Mouse (Mus musculus): Measurements from ENCODE around the gene Lsm2. TPM values are rescaled to one million over a fixed set of nuclear protein-coding genes. Genes with fewer than 3 reads are reported as not detected.
"Not testable (repeated sequence)": the region's sequence is repeated elsewhere in the genome, so short reads cannot be mapped to it uniquely, and the experiment has no call there.

The Lsm2 gene
- 10 to 100 TPM; 25.4 to 27.2 TPM for total RNA-seq (2021)

DNA sequence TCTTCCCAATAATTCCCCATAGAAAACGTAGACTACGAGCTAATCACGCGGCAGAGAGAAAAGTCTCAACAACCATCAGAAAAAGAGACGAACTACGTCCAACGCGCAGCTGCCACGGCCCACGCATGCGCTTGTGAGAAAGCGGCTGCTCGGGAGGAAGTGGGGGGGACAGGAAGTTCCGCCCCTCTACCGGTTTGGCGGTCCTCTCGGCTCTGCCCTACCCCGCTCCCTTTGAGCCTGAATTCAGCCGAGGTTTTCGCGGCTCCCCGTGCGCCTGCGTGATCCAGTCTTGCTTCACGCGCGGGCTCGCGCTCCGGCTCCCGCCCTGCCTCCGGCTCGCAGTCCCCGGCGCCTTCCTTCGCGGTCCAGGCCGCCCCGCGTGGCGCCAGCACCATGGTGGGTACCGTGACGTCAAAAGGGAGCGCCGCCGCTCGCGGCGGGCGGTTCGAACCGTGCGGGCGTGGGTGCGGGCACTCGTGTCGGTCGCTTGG is at the start of gene Lsm2:
TSS of gene Lsm2 (plus strand) at position 173 of the 491 bp plus-strand sequence.
- intact Hi-C loops (cut with DNase I) = no loop called here
- peak; percentile 88 to 94 for DNase-seq (ENCODE audit: extremely low spot score in 1 of 2, low spot score in 2 of 2)

DNA sequence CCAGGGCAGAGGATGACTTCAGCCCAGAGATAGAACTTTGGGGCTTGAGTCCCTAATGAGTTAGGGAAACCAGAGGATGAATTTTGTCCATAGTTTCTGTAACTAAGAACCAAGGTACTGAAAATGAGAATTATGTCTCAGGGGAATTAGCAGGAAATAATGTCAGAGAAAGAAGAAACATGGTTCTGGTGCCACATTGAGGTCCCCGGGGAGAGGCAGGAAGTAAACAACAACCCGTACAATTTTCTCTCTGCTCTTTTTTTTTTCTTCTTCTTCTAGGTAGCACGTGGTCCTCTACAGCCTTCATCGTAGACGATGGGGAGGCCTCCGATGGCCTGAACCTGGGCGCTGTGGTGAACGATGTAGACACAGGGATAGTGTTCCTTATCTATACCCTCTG is 49.4 kb upstream of the Lsm2 start:
- intact Hi-C loops (cut with DNase I) = no loop called here
- DNase-seq (ENCODE audit: extremely low spot score in 1 of 2, low spot score in 2 of 2) = no peak

DNA sequence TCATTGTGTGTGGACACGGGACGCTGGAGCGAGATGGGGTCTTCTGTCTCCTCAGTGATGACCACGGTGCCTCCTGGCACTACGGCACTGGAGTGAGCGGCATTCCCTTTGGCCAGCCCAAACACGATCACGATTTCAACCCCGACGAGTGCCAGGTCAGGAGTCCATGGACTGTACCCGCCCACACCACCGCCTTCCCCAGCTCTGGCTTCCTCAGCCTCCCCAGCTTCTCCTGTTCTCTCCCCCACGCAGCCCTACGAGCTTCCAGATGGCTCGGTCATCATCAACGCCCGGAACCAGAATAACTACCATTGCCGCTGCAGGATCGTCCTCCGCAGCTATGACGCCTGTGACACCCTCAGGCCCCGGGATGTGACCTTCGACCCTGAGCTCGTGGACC is 47.6 kb upstream of the Lsm2 start:
- intact Hi-C loops (cut with DNase I) = no loop called here
- DNase-seq (ENCODE audit: extremely low spot score in 1 of 2, low spot score in 2 of 2) = no peak

DNA sequence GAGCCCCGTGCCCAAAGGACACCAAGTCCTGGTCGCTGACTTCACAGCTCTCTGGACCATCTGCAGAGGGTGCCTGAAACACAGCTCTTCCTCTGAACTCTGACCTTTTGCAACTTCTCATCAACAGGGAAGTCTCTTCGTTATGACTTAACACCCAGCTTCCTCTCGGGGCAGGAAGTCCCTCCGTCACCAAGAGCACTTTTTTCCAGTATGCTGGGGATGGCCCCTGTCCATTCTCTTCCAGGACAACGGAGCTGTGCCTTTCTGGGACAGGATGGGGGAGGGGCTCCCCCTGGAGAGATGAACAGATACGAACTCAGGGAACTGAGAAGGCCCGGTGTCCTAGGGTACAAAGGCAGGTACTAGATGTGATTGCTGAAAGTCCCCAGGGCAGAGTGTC is 46.8 kb upstream of the Lsm2 start:
- intact Hi-C loops (cut with DNase I) = no loop called here
- no peak for DNase-seq (ENCODE audit: extremely low spot score in 1 of 2, low spot score in 2 of 2)

DNA sequence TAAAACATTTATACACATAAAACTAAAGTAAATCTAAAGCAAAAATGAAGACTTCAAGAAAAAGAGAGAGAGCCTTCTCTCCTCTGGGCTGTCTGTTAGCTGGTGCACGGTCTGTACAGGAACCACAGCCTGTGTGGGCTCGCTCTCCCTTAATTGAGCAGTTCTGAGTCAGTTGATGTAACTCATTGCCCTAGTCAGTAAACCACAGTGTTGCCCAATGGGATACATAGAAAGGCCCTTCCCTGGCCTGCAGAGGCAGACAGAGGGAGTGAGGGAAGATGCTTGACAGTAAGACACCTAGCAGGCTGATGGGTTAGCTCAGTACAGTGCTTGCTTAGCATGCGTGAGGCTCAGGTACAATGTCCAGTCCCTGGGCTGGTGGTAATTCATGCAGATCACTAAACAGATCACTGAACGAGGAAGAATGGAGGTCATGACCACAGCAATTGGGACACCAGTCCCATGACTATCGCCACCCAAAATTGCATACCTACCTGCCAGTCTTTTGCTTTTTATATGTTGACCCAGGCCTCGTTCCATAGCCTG is 43.6 kb upstream of the Lsm2 start:
- intact Hi-C loops (cut with DNase I) = no loop called here
- no peak for DNase-seq (ENCODE audit: extremely low spot score in 1 of 2, low spot score in 2 of 2)

DNA sequence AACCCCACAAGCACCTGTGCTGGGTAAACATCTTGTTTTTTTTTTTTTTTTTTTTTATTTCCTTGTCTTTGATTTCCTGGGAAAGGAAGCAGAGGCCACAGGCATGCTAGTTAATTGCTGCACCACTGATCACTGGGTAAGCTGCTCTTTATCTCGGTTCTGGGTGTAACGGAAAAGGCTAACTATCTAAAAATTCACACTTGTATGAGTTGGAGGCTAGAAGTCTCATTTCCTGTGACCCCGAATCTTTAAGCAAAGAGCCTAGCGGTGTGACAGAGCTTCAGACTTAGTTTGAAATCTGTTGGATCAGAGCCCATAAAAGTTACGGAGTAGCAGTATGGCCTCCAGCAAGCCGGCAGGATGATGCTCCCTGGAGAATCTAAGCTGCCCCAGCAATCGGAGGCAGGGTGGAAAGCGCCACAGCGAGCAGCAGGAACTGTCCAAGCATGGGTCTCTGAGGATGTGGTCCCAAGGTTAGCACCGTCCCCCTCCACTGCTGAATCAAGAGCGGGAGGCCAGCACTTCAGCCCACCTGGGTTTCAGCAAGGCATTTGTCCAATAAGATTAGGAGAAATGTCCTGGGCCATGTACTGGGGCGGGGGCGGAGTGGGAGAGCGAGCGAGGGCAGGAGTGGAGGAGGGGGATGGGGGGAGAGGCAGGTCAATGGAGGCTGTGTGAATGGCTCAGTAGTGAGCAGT is 40.2 kb upstream of the Lsm2 start:
- no peak for DNase-seq (ENCODE audit: extremely low spot score in 1 of 2, low spot score in 2 of 2)
- intact Hi-C loops (cut with DNase I) = no loop called here

DNA sequence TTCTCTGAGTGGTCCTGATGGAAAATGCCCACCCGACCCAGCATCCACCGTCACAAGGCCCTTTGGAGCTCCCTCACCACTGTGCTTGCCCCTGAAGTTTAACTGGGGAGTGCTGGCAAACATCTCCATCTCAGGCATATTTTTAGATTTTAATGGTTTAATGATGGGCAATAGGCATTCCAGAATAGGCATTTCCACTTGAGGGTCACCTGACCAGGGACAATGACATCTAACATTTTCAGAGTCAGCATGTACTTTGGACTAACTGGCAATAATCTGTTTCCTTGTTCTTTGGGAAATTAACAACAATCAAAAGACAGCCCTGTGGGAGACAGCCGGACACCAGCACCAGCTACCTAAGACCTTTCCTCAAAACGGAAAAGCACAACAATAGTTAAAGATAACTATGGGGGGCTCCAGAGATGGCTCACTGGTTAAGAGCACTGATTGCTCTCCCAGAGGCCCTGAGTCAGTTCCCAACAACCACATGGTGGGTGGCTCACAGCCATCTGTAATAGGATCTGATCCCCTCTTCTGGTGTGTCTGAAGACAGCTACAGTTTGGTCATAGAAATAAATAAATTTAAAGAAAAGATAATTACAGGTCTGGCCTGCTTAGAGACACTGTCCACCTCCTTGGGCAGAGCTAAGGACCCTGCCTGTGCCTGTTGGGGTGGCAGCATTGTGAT is 38.4 kb upstream of the Lsm2 start:
- DNase-seq (ENCODE audit: extremely low spot score in 1 of 2, low spot score in 2 of 2) = no peak
- intact Hi-C loops (cut with DNase I) = no loop called here

DNA sequence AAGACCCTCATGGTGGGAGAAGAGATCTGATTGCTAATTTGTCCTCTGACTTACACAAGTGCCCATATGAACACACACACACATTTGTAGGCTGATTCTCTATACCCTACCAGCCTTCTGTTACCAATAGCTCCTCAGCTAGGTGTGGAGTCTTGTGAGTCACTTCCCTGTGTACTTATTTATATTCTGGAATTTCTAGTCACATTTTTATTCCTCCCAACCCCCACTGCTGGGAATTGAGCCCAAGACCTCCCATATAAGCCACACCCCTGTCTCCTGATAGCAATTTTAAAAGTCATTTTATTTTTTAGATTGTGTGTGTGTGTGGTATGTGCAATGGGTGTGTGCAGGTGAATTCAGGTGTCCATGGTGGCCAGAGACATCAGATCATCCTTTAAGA is 37.3 kb upstream of the Lsm2 start:
- intact Hi-C loops (cut with DNase I) = no loop called here
- no peak for DNase-seq (ENCODE audit: extremely low spot score in 1 of 2, low spot score in 2 of 2)

DNA sequence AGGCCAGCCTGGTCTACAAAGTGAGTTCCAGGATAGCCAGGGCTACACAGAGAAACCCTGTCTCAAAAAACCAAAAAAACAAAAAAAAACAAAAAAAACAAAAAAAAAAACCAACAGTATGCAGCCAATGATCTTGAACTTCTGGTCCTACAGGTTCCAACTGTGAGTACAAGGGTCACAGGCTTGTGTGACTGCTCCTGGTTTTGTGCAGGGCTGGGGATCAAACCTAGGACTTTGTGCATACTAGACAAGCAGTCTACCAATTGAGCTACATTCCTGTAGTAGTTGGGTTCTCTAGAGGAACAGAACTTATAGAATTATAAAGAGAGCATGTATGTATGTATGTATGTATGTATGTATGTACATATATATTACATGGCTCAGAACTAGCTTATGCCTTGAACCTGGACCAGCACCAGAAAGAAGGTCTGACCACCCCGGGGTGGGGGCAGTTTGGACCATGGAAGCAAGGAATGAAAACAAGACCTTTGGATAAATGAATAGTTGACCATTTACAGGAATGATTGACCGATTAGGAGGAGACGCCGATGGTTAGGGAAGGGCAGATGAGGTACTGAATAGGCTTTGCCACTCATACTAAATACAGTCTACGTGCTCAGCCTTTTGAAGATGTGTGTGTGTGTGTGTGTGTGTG is 35.0 kb upstream of the Lsm2 start:
- intact Hi-C loops (cut with DNase I) = loop anchor here (5.0 kb wide), 1 partner anchor 89 kb away; no protein-coding TSS in a partner anchor
- DNase-seq (ENCODE audit: extremely low spot score in 1 of 2, low spot score in 2 of 2) = no peak

DNA sequence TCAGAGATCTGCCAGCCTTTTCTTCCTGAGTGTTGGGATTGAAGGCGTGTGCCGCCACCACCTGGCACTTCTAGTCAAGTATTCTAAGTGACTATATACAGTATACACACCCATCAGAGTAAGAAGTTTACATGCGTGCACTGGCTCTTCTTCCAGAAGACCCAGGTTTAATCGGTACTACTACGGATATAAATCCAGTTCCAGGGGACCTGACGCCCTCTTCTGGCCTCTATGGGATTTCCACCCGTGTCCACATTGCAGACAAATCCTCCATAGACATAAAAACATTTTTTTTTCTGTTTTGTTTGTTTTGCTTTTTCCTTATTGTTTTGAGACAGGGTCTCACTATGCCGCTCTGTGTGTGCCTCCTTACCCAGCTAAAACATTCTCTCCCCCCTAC is 34.1 kb upstream of the Lsm2 start:
- no peak for DNase-seq (ENCODE audit: extremely low spot score in 1 of 2, low spot score in 2 of 2)
- intact Hi-C loops (cut with DNase I) = loop anchor here (5.0 kb wide), 1 partner anchor 90 kb away; no protein-coding TSS in a partner anchor

DNA sequence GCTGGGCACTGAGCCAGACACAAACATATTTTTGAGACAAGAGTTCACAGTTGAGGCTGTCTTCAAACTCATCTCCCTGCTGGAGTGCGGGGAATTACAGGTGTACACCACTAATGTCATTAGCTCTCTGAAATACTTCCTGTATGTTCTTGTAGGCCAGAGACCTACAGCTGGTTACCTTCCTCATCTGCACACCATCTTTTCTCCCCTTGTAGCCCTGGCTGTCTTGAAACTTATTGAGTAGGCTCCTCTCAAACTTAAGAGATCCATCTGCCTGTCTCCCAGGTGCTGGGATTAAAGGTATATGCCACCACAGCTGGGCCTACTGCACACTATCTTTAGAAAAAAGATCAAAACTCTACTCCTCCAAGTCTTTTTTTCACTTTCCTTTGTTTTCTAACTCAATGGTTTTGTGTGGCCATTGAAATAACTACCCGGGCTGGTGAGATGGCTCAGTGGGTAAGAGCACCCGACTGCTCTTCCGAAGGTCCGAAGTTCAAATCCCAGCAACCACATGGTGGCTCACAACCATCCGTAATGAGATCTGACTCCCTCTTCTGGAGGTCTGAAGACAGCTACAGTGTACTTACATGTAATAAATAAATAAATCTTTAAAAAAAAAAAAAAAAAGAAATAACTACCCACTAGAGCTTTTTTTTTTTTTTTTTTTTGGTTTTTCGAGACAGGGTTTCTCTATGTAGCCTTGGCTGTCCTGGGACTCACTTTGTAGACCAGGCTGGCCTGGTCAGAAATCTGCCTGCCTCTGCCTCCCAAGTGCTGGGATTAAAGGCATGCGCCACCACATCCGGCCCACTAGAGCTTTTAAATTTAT is 32.7 kb upstream of the Lsm2 start:
- not testable (repeated sequence) for DNase-seq (ENCODE audit: extremely low spot score in 1 of 2, low spot score in 2 of 2)
- intact Hi-C loops (cut with DNase I) = loop anchor here (5.0 kb wide), 1 partner anchor 92 kb away; no protein-coding TSS in a partner anchor

DNA sequence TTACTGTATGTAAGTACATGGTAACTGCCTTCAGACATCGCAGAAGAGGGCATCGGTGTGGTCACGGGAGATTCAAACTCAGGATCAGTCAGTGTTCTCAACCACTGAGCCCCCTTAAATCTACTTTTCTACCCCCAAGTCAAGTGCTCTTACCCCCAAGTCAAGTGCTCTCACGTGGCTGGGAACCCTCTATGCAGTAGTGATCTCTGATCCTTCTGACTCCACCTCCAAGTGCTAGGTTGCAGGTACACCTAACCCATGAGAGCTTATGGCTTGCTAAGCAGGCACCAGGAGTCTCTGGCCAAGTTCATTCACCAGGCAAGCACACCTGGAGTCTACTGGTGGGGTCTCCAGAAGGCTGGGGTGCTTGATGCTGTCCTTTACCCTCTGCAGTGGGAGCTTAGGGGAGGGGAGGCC is 32.1 kb upstream of the Lsm2 start:
- intact Hi-C loops (cut with DNase I) = loop anchor here (5.0 kb wide), 1 partner anchor 92 kb away; no protein-coding TSS in a partner anchor
- no peak for DNase-seq (ENCODE audit: extremely low spot score in 1 of 2, low spot score in 2 of 2)

DNA sequence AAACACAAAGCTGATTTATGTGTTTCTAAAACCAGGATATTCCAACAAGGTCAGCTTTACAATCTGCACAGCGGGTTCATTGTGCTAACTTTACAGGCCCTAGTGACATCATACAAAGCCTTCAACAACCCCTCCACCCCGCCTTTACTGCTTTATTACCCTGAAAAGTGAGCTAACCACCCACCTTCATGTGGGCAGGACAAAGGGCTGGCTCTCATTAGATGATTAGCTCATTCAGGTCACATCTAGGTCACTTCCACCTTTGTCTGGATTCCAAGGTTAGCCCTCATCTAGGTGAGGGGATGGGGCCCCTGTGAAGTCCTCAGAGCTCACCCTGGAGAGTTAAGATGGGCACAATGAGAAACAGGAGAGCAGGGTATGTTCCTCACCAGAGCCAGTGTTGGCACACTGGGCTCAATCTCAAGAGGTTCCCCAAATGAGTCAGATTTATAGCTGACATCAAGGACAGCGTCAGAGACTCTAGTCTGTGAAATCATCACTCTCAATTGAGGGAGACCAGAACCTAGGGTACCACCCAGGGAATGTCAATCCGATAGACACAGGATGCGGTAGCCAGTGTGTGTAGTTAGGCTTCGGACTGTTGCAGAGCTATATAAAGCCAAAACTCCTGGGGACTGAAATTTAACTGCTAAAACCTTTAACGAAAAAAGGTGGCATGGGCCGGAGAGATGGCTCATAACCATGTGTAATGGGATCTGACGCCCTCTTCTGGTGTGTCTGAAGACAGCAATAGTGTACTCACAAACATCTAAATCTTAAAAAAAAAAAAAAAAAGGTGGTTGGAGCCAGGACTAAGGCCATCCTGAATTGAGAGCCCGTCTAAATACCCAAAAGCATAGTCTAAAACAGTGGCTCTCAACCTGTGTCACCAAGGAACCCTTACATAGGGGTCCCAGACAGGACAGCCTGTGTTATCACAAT is 30.9 kb upstream of the Lsm2 start:
- intact Hi-C loops (cut with DNase I) = no loop called here
- no peak for DNase-seq (ENCODE audit: extremely low spot score in 1 of 2, low spot score in 2 of 2)

DNA sequence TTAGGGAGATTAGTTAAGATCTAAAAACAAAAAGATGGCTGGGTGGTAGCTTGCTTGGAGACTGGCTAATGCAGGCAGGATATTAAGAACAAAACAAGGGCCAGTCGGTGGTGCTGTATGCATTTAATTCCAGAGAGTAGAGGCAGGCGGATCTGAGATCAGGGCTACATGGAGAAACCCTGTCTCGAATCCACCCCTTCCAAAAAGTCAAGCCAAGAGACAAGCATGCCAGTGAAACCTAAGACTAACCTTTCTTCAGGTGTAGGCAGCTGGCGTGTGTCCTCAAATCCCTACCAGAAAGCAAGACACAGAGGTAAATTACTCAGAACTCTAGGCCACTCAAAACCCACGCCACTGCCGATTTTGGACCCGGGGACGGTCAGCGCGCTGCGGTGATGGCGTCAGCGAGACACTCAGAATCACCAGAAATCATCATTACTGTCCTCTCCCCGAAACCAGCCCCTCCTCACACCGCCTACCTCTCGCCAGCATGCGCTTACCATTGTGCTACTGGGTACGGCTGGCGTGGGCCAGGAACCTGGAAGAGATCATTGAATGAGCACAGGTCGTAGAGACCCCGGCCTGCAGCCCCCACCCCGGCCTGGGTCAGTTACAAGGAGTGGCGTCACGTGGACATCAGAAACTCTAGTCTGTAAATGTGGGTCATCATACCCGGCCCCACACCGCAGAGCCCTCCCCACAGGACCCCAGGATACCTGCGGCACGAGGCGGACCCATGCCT is 29.9 kb upstream of the Lsm2 start:
- intact Hi-C loops (cut with DNase I) = no loop called here
- DNase-seq (ENCODE audit: extremely low spot score in 1 of 2, low spot score in 2 of 2) = peak in 1 of 2 experiments; percentile 27

DNA sequence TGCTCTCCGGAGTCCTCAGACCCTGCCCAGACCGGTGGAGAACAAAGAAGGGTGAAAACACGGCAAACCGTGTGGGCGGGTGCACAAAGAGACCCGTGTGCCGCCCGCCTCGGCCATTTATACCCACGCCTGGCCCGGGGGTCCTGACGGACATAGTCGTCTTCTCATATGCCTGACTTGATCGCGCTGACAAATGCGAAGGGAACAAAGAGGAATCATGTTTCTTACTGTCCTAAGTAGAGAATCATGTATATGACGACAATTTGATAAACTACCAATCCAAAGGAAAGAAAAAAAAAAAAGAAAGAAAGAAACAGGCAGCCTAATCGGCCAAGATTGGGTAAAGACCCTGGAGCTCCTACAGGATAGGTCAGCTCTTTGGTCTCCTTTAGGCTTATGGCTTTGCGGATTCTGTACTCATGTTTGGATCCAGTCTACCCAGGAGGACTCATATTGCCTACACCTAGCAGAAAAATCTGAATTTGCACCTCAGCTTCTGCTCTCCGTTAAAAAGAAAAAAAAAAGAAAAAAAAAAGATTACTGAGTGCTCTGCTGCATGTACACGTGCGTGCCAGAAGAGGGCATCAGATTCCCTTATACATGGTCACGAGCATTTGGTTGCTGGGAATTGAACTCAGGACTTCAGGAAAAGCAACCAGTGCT is 29.2 kb upstream of the Lsm2 start:
- intact Hi-C loops (cut with DNase I) = no loop called here
- DNase-seq (ENCODE audit: extremely low spot score in 1 of 2, low spot score in 2 of 2) = peak; percentile 77 to 90

DNA sequence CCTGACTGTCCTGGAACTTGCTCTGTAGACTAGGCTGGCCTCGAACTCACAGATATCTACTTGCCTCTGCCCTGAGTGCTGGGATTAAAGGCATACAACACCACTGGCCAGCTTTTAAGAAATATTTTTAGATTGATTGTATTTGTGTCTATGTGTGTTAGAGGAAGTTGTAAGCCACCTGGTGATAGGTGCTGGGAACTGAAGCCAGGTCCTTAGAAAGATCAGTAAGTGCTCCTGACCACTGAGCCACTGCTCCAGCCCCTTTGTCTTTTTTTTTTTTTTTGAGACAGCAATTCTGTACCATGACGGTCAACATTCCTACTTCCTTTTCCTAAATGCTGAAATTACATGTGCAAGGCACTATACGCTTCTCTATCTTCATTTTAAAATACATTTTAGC is 28.4 kb upstream of the Lsm2 start:
- DNase-seq (ENCODE audit: extremely low spot score in 1 of 2, low spot score in 2 of 2) = no peak
- intact Hi-C loops (cut with DNase I) = no loop called here
